ENCODE assay signal across 9 mouse cellular contexts in the genomic region with DNA sequence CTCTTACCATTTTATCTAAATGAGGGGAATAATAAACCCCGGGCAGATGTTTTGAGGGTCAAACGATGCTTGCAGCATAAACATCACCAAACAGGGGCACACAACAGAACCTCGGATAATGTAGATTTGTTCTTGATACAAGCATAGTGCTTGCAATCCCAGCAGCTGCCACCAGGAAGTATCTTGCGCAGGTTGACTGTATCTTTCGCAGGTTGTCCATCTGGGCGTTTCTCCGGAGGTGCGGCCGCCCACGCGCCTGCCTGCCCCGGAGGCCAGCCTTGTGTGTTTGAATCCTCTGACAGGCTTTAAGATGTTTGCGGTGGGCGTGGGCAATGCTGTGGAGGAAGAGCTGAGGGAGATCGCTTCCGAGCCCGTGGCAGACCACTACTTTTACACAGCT. TPM values are rescaled to one million over a fixed set of nuclear protein-coding genes. Genes with fewer than 3 reads are reported as not detected.
DNase-seq lines count a peak whose midpoint lies in the region; TF ChIP-seq lines count a peak whose summit lies in the region.
"Had no signal": no experiment of that assay in that cellular context is flagged by ENCODE, and none has a peak within 500 bp of the region (broad histone marks: within the 10 kb centered on the region; RNA-seq: fewer than 3 reads in every experiment).

No protein-coding gene starts in this region.

- H3K9me3 ChIP-seq in E14TG2a.4 (ENCODE audit: low read length): no peaks in the 10 kb centered on the region
- H3K9me3 ChIP-seq: embryonic facial prominence, embryonic 13.5 days; limb, embryonic 13.5 days had no signal

- H3K4me3 ChIP-seq in E14TG2a.4 (replicated peaks; ENCODE audit: low read length): peak overlapping the region; percentile 26; the same call in 1 of the 2 replicates
- H3K4me3 ChIP-seq: embryonic facial prominence, embryonic 13.5 days; limb, embryonic 13.5 days had no signal

- peak; percentile 52 for TF ChIP-seq CTCF in E14TG2a.4 (conservative IDR thresholded peaks at IDR 0.05; ENCODE audit: low read length)

- no peaks in the 10 kb centered on the region for H3K36me3 ChIP-seq in E14TG2a.4 (ENCODE audit: insufficient read depth, low read length)
- H3K36me3 ChIP-seq: embryonic facial prominence, embryonic 13.5 days; limb, embryonic 13.5 days had no signal

- peaks cover 18% of the 10 kb centered on the region for H3K4me1 ChIP-seq in E14TG2a.4 (replicated peaks; ENCODE audit: low read depth, low read length)
- H3K4me1 ChIP-seq: embryonic facial prominence, embryonic 13.5 days; limb, embryonic 13.5 days had no signal

- peak; percentile 58 to 59 for DNase-seq in left cerebral cortex, adult 18-20 months (ENCODE audit: low spot score in 2 of 2)
- no peak for DNase-seq in left cerebral cortex, adult 11 months (ENCODE audit: low spot score)
- DNase-seq in cerebellum, adult 18-20 months: peak; percentile 52 to 56
- peak; percentile 71 to 76 for DNase-seq in kidney, postnatal 4 days
- peak; percentile 56 for DNase-seq in right cerebral cortex, postnatal 4 days
- DNase-seq in heart, adult 18-20 months: no peak

- H3K27me3 ChIP-seq in E14TG2a.4 (ENCODE audit: insufficient read depth, low read length): peaks cover 29% of the 10 kb centered on the region
- H3K27me3 ChIP-seq: embryonic facial prominence, embryonic 13.5 days had no signal

RNA-seq across cellular contexts. Expression of a gene that starts 8.3 kb away (rescaled TPM):
- under 1 TPM; 0.54 to 0.88 TPM for total RNA-seq in left cerebral cortex, adult 18-20 months (2021)
- not detected for total RNA-seq in heart, adult 18-20 months (2021)

RNA-seq across cellular contexts. Expression of a gene that starts 39.6 kb away (rescaled TPM):
- total RNA-seq in left cerebral cortex, adult 18-20 months (2021): 10 to 100 TPM; 34.2 to 35.2 TPM
- 10 to 100 TPM; 16.5 to 30.3 TPM for total RNA-seq in heart, adult 18-20 months (2021)

Comparison
In these comparisons a context has a peak if more than half of its experiments do, and no peak if none do; other contexts are left out.
1. DNase-seq: peak in left cerebral cortex, adult 18-20 months (2 of 2), cerebellum, adult 18-20 months (2 of 2), kidney, postnatal 4 days (2 of 2) and right cerebral cortex, postnatal 4 days (single experiment); none in left cerebral cortex, adult 11 months (single experiment) and heart, adult 18-20 months (0 of 2).